Mouse (Mus musculus): ENCODE measurements around the gene Olfr1324. TPM values are rescaled to one million over a fixed set of nuclear protein-coding genes. Genes with fewer than 3 reads are reported as not detected.

Olfr1324 gene
- not detected in 2 replicates for polyA plus RNA-seq (2012; rRNA removed; ENCODE audit: low replicate concordance)

DNA sequence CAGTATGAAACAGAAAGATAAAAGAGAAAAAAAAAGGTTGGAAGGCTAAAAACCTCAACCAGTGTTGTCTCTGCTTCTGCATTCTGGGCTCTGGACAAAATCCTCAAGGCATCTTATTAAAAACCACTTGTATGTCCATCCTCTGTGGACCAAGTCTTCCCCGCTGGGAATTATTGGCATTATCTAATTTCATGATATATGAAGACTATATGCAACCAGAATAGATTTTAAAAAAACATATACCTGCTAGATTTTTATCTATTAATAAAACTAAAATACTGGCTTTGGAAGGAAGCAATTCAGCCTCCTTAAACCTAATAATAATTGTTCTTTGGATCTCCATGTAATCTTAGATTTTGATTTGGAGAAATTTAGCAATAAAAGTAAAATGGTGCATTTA is at the start of gene Olfr1324:
Gene Olfr1324 (minus strand): TSS at position 101 of the 400 bp plus-strand sequence.

Measured in mammary gland, adult 2 months (tissue).